Mouse (Mus musculus) erythroid progenitor cell, adult 5-6 weeks (primary cell): Measurements from ENCODE around the gene Krt26. TPM values are rescaled to one million over a fixed set of nuclear protein-coding genes. Genes with fewer than 3 reads are reported as not detected.

Experiments used
- ATAC-seq: replicated peaks from 2 replicates; pipeline ENCODE4 v1.8.0; 2016; ENCODE audit warnings: moderate number of reproducible peaks, mild to moderate bottlenecking, moderate TSS enrichment, inconsistent platforms; ENCODE audit not compliant: poor library complexity, low FRiP score, severe bottlenecking
- total RNA-seq, 2 experiments: library from RNA; stranded (forward) in 1 of 2; stranded (reverse) in 1 of 2; fragments of 150-400 nt in 1 of 2; fragments of 186-747, 209-891 nt in 1 of 2; gene quantifications; 2 replicates each; pipeline versions ENCODE4 v1.2.3 to v1.2.4; 2015 to 2017; ENCODE audit warnings: low replicate concordance in 2 of 2

Gene Krt26
- total RNA-seq (2015; ENCODE audit: low replicate concordance) = not detected in 2 replicates
- total RNA-seq (2017; ENCODE audit: low replicate concordance) = 0.68 TPM in 1 of 2 replicates, not detected in the other

GRCm38 (mm10) chr11:99337866-99338265 lies at the start of gene Krt26:
Gene Krt26 (minus strand): TSS chr11:99337966.
- ATAC-seq = no peak

- 0 out of 2 replicates have a peak, but pooled peaks have one; percentile 14 for ATAC-seq
These were observed 48.3 kb upstream of the Krt26 start for GRCm38 (mm10) chr11:99385813-99386721.

DNA sequence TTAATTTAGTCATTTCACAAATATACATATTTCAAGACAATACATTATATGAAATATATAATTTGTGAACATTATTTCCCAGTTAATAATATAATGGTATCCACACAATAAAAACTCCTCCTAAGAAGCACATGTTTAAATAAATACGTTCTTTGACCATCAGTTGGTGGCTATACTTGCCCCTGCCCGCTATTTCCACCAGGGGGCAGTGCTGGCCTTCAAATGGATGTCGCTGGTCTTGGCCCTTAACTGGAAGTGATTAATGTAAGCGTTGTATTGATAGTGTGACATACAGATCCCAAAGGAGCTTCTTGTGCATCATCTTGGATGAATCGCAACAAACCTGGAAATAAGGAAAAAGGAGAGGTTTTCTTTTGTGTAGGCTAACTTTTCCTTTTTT lies 41.8 kb upstream of the Krt26 start:
- ATAC-seq = no peak

DNA sequence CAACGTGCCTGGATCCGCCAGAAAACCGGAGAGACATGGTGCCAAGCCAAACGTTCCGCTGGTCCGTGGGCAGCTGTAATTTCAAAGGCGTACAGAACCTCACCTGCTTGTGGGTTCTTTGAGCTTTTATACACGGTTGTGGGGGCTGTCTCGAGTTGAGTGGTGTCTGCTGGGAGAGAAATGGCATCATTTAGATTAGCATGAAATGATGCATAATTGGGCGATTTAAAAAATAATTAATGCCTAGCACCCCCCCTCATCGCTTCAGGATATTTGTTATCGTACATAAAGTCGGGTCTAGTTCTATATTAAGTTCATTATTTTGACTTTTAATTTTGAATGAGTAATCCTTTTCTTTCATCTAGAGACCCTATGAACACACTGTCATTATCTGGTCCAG lies 37.0 kb upstream of the Krt26 start, which contains the start of gene Krt28:
Krt28 (minus strand) TSS at position 101 of the 400 bp plus-strand sequence.
- ATAC-seq = no peak

DNA sequence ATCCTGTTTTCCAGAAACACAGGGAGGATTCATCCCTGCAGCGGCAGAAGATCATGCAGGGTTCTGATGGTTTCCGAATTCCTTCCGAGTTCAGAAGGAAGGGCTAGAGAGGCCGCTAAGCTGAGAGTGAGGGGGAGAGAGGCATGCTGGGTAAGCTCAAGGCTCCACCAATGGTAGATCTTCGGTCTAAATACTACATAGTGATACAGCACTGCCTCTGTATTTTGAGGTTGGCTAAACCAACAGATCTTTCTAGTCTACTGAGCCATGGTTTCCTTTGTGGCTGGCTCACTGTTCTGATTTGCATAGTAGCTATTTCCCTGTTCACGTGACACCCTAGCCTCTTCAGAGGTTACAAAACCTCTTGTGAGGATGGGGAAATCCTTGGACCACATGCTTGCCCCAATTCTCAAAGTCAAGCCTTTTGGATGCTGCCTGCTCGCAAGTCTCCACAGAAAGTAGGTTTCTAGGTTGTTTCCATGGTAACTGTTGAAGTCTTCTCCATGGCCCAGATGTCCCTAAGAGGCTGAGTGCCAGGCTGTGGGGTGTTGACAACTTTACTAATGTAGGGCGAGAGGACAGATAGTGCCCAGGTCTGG lies 32.2 kb upstream of the Krt26 start:
- no peak for ATAC-seq

DNA sequence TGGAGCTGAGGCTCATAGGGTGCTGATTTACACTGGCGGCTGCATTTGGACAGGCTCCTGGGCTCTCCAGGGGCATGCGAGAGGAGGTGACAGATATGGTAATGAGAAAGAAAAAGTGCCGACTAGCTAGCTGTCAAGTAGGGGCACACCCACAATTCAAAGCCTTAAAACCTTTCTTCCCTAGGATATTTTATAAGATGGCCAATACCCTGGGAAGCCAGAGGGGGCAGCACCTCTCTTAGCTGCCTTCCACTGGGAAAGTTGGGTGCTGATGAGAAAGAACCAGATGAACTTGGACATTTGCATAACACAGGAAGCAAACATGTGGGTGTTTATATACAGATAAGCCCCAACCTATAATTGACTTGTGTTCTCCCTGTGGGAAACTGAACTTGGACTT lies 31.5 kb upstream of the Krt26 start:
- no peak for ATAC-seq

DNA sequence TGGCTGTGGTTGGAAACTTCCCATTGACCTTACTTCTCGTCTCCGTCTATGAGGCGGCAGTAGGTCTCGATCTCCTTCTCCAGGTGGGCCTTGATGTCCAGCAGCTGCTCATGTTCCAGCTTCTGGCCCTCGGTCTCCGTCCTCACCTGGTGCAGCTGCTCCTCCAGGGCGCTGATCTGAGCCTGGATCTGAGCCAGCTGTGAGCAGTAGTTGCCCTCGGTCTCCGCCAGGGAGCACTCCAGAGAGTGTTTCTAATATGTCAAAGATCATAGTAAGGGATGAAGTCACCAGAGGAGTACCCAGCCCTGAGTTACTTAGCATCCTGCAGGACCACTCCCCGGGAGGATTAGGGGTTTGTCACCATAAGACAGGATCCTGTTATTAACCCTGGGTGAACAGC lies 29.0 kb upstream of the Krt26 start:
- no peak for ATAC-seq

DNA sequence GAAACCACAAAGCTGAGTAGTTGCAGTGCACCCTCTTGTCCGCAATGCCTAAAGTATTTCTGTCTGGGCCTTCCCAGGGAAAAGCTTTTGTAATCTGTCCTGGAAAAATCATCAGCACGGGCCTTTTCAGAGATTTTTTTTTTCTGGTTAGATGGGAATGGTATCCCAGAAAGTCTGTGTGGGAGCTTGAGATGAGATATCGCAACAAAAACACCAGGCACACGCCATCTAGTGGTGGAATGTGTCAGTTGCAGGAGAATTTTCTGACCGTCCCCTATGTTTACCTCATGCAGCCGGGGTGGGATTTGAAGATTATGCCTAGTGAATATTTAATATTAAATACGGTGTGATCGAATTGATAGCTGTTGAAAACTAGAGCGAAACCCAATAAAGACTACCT lies 26.6 kb upstream of the Krt26 start:
- no peak for ATAC-seq

- ATAC-seq = no peak
These were observed 23.7 kb upstream of the Krt26 start for GRCm38 (mm10) chr11:99361423-99361822.

GRCm38 (mm10) chr11:99351004-99351403 lies 13.2 kb upstream of the Krt26 start, which contains the start of gene Krt27:
Gene Krt27 (minus strand): TSS chr11:99351104.
- no peak for ATAC-seq

- ATAC-seq = no peak
These were observed 1.6 kb upstream of the Krt26 start for GRCm38 (mm10) chr11:99339299-99339847.

GRCm38 (mm10) chr11:99333426-99333825 lies 4.3 kb downstream of the Krt26 start:
- no peak for ATAC-seq

DNA sequence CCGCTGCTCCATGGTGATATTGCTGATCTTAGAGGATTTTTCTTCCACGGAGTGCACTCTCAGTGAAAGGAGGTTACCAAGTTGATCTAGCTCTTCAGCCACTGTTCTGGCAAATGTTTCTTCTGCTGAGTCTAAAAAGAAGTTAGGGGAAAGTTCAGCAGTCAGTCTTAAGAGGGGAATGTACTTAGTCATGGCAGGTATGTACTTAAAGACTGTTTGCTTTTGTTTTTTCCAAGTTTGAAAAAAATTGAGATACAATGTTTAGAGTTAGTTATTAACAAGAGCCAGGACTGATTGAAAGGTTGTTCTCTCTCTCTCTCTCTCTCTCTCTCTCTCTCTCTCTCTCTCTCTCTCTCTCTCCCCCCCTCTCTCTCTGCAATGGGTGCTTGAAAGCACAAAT lies 8.1 kb downstream of the Krt26 start:
- no peak for ATAC-seq

GRCm38 (mm10) chr11:99322851-99323250 lies 14.9 kb downstream of the Krt26 start, which contains the start of gene Krt25:
Gene Krt25 (minus strand): TSS chr11:99322951.
- ATAC-seq = no peak

- no peak for ATAC-seq
These were observed 16.7 kb downstream of the Krt26 start for GRCm38 (mm10) chr11:99321094-99321493.

- no peak for ATAC-seq
These were observed 18.6 kb downstream of the Krt26 start for GRCm38 (mm10) chr11:99319127-99319526.

- ATAC-seq = no peak
These were observed 21.2 kb downstream of the Krt26 start for GRCm38 (mm10) chr11:99316543-99316942.

DNA sequence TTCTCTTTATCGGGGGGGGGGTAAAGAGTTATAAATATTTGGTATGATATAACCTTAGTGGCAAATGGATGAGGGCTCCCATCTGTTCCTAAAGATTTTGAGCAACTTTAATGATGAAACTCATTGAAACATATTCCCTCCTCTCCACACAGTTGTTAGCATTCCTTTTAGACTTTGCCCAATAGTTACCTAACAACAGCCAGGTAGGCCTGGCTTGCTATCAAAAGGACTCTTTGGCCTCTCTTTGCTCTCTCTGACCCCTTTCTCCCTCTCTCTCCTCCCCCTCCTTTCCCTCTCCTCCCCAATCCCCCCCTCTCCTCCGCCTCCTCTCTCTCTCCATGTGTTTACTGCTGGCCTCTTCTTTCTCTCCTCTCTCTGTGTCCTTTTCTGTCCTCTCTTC lies 23.2 kb downstream of the Krt26 start:
- ATAC-seq = no peak

DNA sequence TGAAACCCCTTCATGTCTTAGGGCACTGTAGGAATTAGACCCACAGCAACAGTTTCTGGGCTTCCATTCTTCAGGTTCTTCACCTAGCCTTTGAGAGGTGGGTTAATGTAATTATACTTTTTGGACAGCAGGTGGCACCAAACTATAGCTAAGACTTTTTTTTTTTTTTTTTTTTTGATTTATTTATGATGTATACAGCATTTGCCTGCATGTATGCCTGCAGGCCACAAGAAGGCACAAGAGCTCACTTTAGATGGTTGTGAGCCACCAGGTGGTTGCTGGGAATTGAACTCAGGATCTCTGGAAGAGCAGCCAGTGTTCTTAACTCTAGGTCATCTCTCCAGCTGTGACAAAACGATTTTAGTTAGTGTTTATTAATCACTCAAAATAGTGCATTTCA lies 26.9 kb downstream of the Krt26 start:
- no peak for ATAC-seq

GRCm38 (mm10) chr11:99307579-99307978 lies 30.2 kb downstream of the Krt26 start:
- ATAC-seq = no peak

- no peak for ATAC-seq
These were observed 42.7 kb downstream of the Krt26 start for GRCm38 (mm10) chr11:99295039-99295438.
